Mouse (Mus musculus) embryonic facial prominence, embryonic 13.5 days (tissue): ENCODE measurements around the gene Spire2. TPM values are rescaled to one million over a fixed set of nuclear protein-coding genes. Genes with fewer than 3 reads are reported as not detected.
"Not testable (repeated sequence)": the region's sequence is repeated elsewhere in the genome, so short reads cannot be mapped to it uniquely, and the experiment has no call there.

Source experiments
- ATAC-seq: fragments of 200-750 bp; cut with Nextera tagmentation; 2 replicates; pipeline ENCODE4 v1.8.0; 2017; ENCODE audit warnings: low read depth; ENCODE audit not compliant: insufficient number of reproducible peaks, insufficient read depth, low FRiP score, low TSS enrichment
- H3K27ac ChIP-seq: fragments of 300-500 bp; sonication (generic); 2 replicates; pipeline ENCODE4 v1.5.1; 2015; ENCODE audit warnings: moderate library complexity, mild to moderate bottlenecking, inconsistent platforms
- H3K27me3 ChIP-seq: fragments of 300-500 bp; sonication (generic); 2 replicates; pipeline ENCODE4 v1.6.1; 2015; ENCODE audit warnings: mild to moderate bottlenecking, inconsistent platforms
- H3K36me3 ChIP-seq: fragments of 300-500 bp; sonication (generic); 2 replicates; pipeline ENCODE4 v1.6.1; 2015; ENCODE audit warnings: mild to moderate bottlenecking, inconsistent platforms
- H3K4me1 ChIP-seq: fragments of 300-500 bp; sonication (generic); 2 replicates; pipeline ENCODE4 v1.6.1; 2015; ENCODE audit warnings: inconsistent platforms
- H3K4me2 ChIP-seq: fragments of 300-500 bp; sonication (generic); 2 replicates; pipeline ENCODE4 v1.6.1; 2015; ENCODE audit warnings: moderate library complexity, mild to moderate bottlenecking, inconsistent platforms
- H3K4me3 ChIP-seq: fragments of 300-500 bp; sonication (generic); 2 replicates; pipeline ENCODE4 v1.5.1; 2015; ENCODE audit warnings: mild to moderate bottlenecking, inconsistent platforms
- H3K9ac ChIP-seq: fragments of 300-500 bp; sonication (generic); 2 replicates; pipeline ENCODE4 v1.6.1; 2015; ENCODE audit warnings: mild to moderate bottlenecking, inconsistent platforms
- H3K9me3 ChIP-seq: fragments of 300-500 bp; sonication (generic); 2 replicates; pipeline ENCODE4 v1.6.1; 2016; ENCODE audit warnings: inconsistent platforms
- WGBS: fragments of 180-500 bp; shearing (Covaris S2); methylation state at CpG from one replicate; pipeline ENCODE4 v1.1.7; 2015; ENCODE audit warnings: mixed read lengths; 5-methylcytosine and 5-hydroxymethylcytosine counted together
- polyA plus RNA-seq: library from polyadenylated mRNA; unstranded; fragments of >200 nt; fragmentation: Nextera tagmentation; extraction: Ambion mirVana; gene quantifications from 2 replicates; pipeline ENCODE4 v1.2.1, GENCODE M21; 2015

The Spire2 gene
- polyA plus RNA-seq, 1 experiment from 2014 or later, result 1.9 TPM

- Histone ChIP-seq H3K4me1 (peaks cover 42% of the 10 kb centered on the region), H3K27me3 (peaks cover 67% of the 10 kb centered on the region), H3K4me3 (peak overlapping the region; percentile 46; the same call in 1 of the 2 replicates), H3K9ac (no peak overlapping the region), H3K9me3 (no peaks in the 10 kb centered on the region), H3K27ac (no peak overlapping the region), H3K36me3 (no peaks in the 10 kb centered on the region), H3K4me2 (peak overlapping the region; percentile 67; the same call in 1 of the 2 replicates)
- WGBS, result 53% methylated on average over 8 of the region's 8 CpGs
- no peak for ATAC-seq
Measured at GRCm38 (mm10) chr8:123410049-123410587, 77.6 kb downstream of the Spire2 start.

GRCm38 (mm10) chr8:123410788-123411187, 78.3 kb downstream of the Spire2 start:
- 9% methylated on average over 11 of the region's 11 CpGs for WGBS
- peak overlapping the region; percentile 33; the same call in 1 of the 2 replicates for H3K27ac ChIP-seq
- peak overlapping the region; percentile 67 for H3K4me2 ChIP-seq
- peaks cover 67% of the 10 kb centered on the region for H3K27me3 ChIP-seq
- no peak for ATAC-seq
- H3K9me3 ChIP-seq, result no peaks in the 10 kb centered on the region
- no peaks in the 10 kb centered on the region for H3K36me3 ChIP-seq
- peak overlapping the region; percentile 46 for H3K4me3 ChIP-seq
- peak overlapping the region; percentile 56 for H3K9ac ChIP-seq
- H3K4me1 ChIP-seq, result peaks cover 42% of the 10 kb centered on the region

DNA sequence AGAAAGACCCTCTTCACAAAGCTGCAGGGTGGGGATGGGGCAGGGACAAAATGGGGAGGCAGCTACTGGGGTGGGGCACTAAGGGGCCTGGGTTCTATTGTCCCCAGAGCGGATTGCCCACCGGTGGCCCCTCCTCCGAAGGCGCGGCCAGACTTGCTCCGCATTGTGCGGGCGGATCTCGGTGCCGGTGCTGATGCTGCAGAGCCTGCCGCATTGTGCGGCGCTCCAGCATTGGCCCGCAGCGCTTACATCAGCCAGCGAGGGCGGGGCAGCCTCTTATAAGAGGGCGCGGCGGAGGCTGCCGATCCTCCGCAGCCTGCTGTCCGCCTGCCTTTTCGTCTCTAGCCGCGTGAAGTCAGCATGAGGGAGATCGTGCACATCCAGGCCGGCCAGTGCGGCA, 78.7 kb downstream of the Spire2 start, which contains the start of gene Tubb3:
Gene Tubb3 (plus strand): TSS at position 179 of the 400 bp plus-strand sequence.
- Histone ChIP-seq H3K4me3 (peak within 1 kb of the TSS; percentile 46), H3K4me1 (peaks cover 42% of the 10 kb centered on the region), H3K4me2 (peak within 1 kb of the TSS; percentile 67), H3K36me3 (no peaks in the 10 kb centered on the region), H3K27ac (peak within 1 kb of the TSS; percentile 45; the same call in 1 of the 2 replicates), H3K9ac (peak within 1 kb of the TSS; percentile 56), H3K27me3 (peaks cover 67% of the 10 kb centered on the region), H3K9me3 (no peaks in the 10 kb centered on the region)
- peak; percentile 76 for ATAC-seq
- WGBS, result 1% methylated on average over 29 of the region's 29 CpGs

DNA sequence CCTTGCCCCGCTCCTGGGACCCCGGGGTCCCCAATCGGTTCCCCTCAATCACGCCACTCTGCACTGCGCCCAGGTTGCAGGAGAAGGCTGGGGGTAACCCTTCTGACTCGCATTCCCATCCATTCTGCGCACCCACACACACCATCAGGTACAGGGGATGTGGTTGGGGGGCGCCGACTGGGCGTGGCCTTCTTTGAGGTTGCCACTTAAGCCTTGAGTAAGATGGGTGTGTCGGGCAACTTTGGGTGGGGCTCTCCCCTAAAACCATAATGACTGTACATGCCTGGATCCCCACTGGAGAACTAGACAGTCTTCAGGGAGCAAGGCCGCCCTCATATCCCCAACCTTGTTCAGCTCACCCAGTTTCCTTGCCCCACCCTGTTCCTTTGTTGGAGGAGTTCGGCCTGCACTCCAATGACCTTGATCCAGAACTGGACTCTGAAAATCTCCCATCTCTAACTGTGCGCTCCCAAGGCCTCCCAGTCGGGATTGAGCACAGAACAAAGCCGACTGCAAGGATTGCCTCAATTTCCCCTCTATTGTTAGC, 79.3 kb downstream of the Spire2 start:
- H3K27ac ChIP-seq, result 0 out of 2 replicates have a peak overlapping the region, but pooled peaks have one; percentile 45
- ATAC-seq, result no peak

GRCm38 (mm10) chr8:123412560-123413170, 80.2 kb downstream of the Spire2 start:
- H3K4me3 ChIP-seq, result peak overlapping the region; percentile 46
- no peaks in the 10 kb centered on the region for H3K36me3 ChIP-seq
- 2% methylated on average over 12 of the region's 12 CpGs for WGBS
- H3K9ac ChIP-seq, result no peak overlapping the region
- H3K4me2 ChIP-seq, result peak overlapping the region; percentile 67
- peaks cover 63% of the 10 kb centered on the region for H3K27me3 ChIP-seq
- no peak for ATAC-seq
- peaks cover 35% of the 10 kb centered on the region for H3K4me1 ChIP-seq
- no peak overlapping the region for H3K27ac ChIP-seq
- no peaks in the 10 kb centered on the region for H3K9me3 ChIP-seq

More for the DNA sequence above, 79.3 kb downstream of the Spire2 start:
- Histone ChIP-seq H3K36me3 (no peaks in the 10 kb centered on the region), H3K4me2 (peak overlapping the region; percentile 67), H3K4me1 (peaks cover 37% of the 10 kb centered on the region), H3K4me3 (peak overlapping the region; percentile 46), H3K27me3 (peaks cover 67% of the 10 kb centered on the region), H3K9me3 (no peaks in the 10 kb centered on the region), H3K9ac (peak overlapping the region; percentile 56; the same call in 1 of the 2 replicates)
- 7% methylated on average over 16 of the region's 16 CpGs for WGBS

GRCm38 (mm10) chr8:123414255-123414654, 81.7 kb downstream of the Spire2 start:
- H3K4me1 ChIP-seq, result peaks cover 35% of the 10 kb centered on the region
- H3K36me3 ChIP-seq, result peaks cover 7% of the 10 kb centered on the region; the same call in 1 of the 2 replicates
- H3K4me3 ChIP-seq, result no peak overlapping the region
- ATAC-seq, result no peak
- H3K27me3 ChIP-seq, result peaks cover 50% of the 10 kb centered on the region
- no peak overlapping the region for H3K27ac ChIP-seq
- H3K9me3 ChIP-seq, result no peaks in the 10 kb centered on the region
- no peak overlapping the region for H3K9ac ChIP-seq
- peak overlapping the region; percentile 1; the same call in 1 of the 2 replicates for H3K4me2 ChIP-seq
- 8% methylated on average over 9 of the region's 9 CpGs for WGBS

- H3K9ac ChIP-seq, H3K27ac ChIP-seq, ATAC-seq, H3K4me3 ChIP-seq, H3K4me2 ChIP-seq, H3K36me3 ChIP-seq, H3K9me3 ChIP-seq: not testable (repeated sequence)
- 77% methylated on average over 5 of the region's 5 CpGs for WGBS
- H3K27me3 ChIP-seq, result peaks cover 41% of the 10 kb centered on the region
- H3K4me1 ChIP-seq, result peaks cover 30% of the 10 kb centered on the region
Measured at GRCm38 (mm10) chr8:123414997-123415696, 82.6 kb downstream of the Spire2 start.

DNA sequence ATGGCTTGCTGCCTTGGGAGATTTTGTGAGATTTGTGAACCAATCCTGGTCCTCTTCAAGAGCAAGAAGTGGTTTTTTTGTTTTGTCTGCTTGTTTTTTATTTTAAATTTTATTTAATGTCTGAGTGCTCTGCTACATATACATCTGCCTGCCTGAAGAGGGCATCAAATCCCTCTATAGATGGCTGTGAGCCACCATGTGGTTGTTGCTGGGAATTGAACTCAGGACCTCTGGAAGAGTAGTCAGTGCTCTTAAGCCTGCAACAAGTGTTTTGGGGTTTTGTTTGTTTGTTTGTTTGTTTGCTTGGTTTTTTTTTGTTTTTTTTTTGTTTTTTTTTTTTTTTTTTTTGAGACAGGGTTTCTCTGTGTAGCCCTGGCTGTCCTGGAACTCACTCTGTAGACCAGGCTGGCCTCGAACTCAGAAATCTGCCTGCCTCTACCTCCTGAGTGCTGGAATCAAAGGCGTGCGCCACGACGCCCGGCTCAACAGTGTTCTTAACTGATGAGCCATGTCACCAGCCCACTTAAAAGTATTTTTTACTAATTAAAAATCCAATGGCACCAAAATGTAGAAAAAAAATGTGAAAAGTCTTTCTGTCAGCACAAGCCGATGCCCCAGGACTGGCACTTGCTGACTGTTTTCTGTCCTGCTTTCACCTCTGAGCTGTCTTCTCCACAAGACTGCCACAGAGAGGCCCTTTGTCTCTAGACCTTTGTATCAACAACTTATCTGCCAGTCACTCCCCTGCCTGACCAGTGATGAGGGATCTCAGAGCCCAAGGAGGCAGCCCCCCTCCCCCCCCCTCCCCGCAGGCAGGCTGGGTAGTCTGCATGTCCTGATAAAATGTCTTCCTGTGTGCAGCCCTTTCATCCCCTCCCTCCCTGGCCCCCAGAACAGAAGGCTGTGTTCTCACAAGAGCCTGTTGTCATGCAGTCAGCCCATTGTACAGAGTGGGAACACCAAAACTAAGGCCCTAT, 83.7 kb downstream of the Spire2 start:
- ATAC-seq, result no peak
- H3K27me3 ChIP-seq, result peaks cover 30% of the 10 kb centered on the region
- no peak overlapping the region for H3K4me3 ChIP-seq
- no peak overlapping the region for H3K4me2 ChIP-seq
- no peak overlapping the region for H3K9ac ChIP-seq
- H3K4me1 ChIP-seq, result peaks cover 21% of the 10 kb centered on the region
- no peaks in the 10 kb centered on the region for H3K9me3 ChIP-seq
- H3K27ac ChIP-seq, result no peak overlapping the region
- WGBS, result 72% methylated on average over 8 of the region's 8 CpGs
- H3K36me3 ChIP-seq, result peaks cover 12% of the 10 kb centered on the region

DNA sequence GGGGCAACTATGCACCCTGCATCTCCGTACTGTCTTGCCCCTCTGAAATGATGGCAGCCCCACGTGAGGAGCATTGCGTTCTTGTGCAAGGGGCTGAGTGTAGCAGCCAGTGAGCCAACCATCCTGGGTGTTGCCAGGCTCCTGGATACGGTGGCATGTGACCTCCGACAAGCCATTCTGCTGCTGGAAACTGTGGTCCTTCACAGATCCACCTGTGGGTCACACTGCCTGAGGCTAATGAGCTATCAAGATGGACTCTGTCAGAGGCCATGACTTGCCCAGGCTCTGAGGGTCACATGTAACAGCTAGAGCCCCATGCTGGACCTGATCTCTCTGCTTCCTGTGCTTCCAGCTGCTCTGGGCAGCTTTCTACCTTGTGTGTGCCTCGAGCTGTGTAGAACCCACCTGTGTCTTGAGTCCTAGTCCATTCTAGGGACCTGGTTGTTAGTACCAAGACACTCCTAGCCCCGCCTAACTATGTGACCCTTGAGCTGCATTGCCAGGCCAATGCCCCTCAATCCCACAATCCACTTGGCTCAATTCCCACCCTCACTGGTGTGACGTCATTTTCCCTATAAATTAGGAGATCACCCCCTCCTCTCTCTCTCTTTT, 84.5 kb downstream of the Spire2 start:
- peaks cover 13% of the 10 kb centered on the region for H3K36me3 ChIP-seq
- no peak overlapping the region for H3K9ac ChIP-seq
- no peak overlapping the region for H3K4me2 ChIP-seq
- H3K27me3 ChIP-seq, result peaks cover 22% of the 10 kb centered on the region
- H3K9me3 ChIP-seq, result no peaks in the 10 kb centered on the region
- WGBS, result 77% methylated on average over 8 of the region's 8 CpGs
- no peak overlapping the region for H3K27ac ChIP-seq
- H3K4me3 ChIP-seq, result no peak overlapping the region
- H3K4me1 ChIP-seq, result peaks cover 14% of the 10 kb centered on the region
- no peak for ATAC-seq
